Mouse (Mus musculus) monocyte, adult 5-6 weeks (primary cell): ENCODE measurements around the gene Sez6. TPM values are rescaled to one million over a fixed set of nuclear protein-coding genes. Genes with fewer than 3 reads are reported as not detected.

Source experiments
- ATAC-seq: fragments of 153-309, 156-312 bp; replicated peaks from 2 replicates; pipeline ENCODE4 v1.8.0; 2017; ENCODE audit warnings: mild to moderate bottlenecking; ENCODE audit not compliant: low TSS enrichment, insufficient number of reproducible peaks, severe bottlenecking, poor library complexity, low FRiP score
- total RNA-seq: library from RNA; stranded (forward); fragments of 200-1000, 200-491, 200-594 nt; gene quantifications from 3 replicates; pipeline ENCODE4 v1.2.3, GENCODE M21; 2017

Sez6 gene
- total RNA-seq, 1 experiment from 2014 or later = not detected

GRCm38 (mm10) chr11:77901775-77902355 lies 28.7 kb upstream of the Sez6 start:
- ATAC-seq = no peak

- no peak for ATAC-seq
Observed at GRCm38 (mm10) chr11:77903761-77904160, 26.8 kb upstream of the Sez6 start.

- no peak for ATAC-seq
Observed at GRCm38 (mm10) chr11:77904707-77905106, 25.9 kb upstream of the Sez6 start.

GRCm38 (mm10) chr11:77906097-77906687 lies 24.4 kb upstream of the Sez6 start:
- ATAC-seq = no peak

GRCm38 (mm10) chr11:77906747-77907174 lies 23.8 kb upstream of the Sez6 start:
- no peak for ATAC-seq

- no peak for ATAC-seq
Observed at GRCm38 (mm10) chr11:77908468-77908867, 22.1 kb upstream of the Sez6 start.

- no peak for ATAC-seq
Observed at GRCm38 (mm10) chr11:77909376-77909775, 21.2 kb upstream of the Sez6 start.

GRCm38 (mm10) chr11:77909776-77910175 lies 20.8 kb upstream of the Sez6 start:
- ATAC-seq = no peak

- no peak for ATAC-seq
Observed at GRCm38 (mm10) chr11:77913505-77913904, 17.1 kb upstream of the Sez6 start.

- ATAC-seq = no peak
Observed at GRCm38 (mm10) chr11:77914598-77915260, 15.9 kb upstream of the Sez6 start.

GRCm38 (mm10) chr11:77916741-77917140 lies 13.9 kb upstream of the Sez6 start:
- no peak for ATAC-seq

- no peak for ATAC-seq
Observed at GRCm38 (mm10) chr11:77917166-77917565, 13.4 kb upstream of the Sez6 start.

GRCm38 (mm10) chr11:77923285-77923684 lies 7.3 kb upstream of the Sez6 start:
- ATAC-seq = no peak

- ATAC-seq = no peak
Observed at GRCm38 (mm10) chr11:77925836-77926657, 4.6 kb upstream of the Sez6 start.

GRCm38 (mm10) chr11:77926666-77927065 lies 3.9 kb upstream of the Sez6 start:
- no peak for ATAC-seq

- no peak for ATAC-seq
Observed at GRCm38 (mm10) chr11:77927837-77928236, 2.8 kb upstream of the Sez6 start.

- ATAC-seq = no peak
Observed at GRCm38 (mm10) chr11:77931541-77932433, 1.2 kb downstream of the Sez6 start.

- no peak for ATAC-seq
Observed at GRCm38 (mm10) chr11:77932576-77932975, 2.0 kb downstream of the Sez6 start.
